ENCODE assay signal across 9 mouse cellular contexts in the genomic region with DNA sequence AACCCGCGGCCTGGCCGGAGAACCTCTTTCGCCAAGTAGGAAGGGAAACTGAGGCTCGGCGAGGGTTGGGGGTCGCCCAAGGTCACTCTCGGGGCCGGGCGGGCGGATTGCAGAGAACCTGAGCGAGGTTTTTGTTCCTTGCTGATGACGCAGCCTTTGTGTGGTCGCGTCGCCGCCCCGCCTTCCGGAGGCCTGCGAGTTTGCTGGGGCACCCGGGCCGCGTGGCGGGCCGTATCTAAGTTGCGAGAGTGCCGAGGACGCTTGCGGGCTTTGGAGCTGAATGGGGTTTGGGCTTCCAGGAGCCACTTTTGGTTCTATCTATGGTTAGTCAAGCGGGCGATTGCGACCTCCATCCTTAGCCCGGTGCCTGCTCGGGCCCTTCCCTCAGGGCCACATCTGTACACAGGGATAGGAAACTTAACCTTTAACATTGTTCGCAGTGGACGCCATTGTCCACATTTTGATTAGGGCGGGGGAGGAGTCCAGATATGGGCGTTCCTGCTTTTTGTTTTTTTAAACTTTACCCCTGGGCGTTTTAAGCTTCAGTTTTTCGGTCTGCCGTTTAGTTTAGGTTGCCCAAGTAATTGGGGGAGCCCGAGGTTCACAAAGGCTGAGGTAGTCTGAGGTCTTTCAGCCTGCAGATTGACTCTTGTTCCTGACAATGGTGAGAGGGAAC. TPM values are rescaled to one million over a fixed set of nuclear protein-coding genes. Genes with fewer than 3 reads are reported as not detected.
A peak's percentile ranks its signal among the peaks of the same experiment; 100 is the strongest.
DNase-seq lines count a peak whose midpoint lies in the region; ATAC-seq and TF ChIP-seq lines count a peak whose summit lies in the region.
"Had no signal": no experiment of that assay in that cellular context is flagged by ENCODE, and none has a peak within 500 bp of the region (broad histone marks: within the 10 kb centered on the region; RNA-seq: fewer than 3 reads in every experiment).

No protein-coding gene starts in this region.

- H3K9me3 ChIP-seq in embryonic facial prominence, embryonic 12.5 days: no peaks in the 10 kb centered on the region
- no peaks in the 10 kb centered on the region for H3K9me3 ChIP-seq in heart, embryonic 14.5 days (ENCODE audit: control insufficient read depth, low read length)
- no peaks in the 10 kb centered on the region for H3K9me3 ChIP-seq in kidney, embryonic 16.5 days (ENCODE audit: low read length)
- no peaks in the 10 kb centered on the region for H3K9me3 ChIP-seq in lung, embryonic 14.5 days (ENCODE audit: low read depth, low read length)
- H3K9me3 ChIP-seq in neural tube, embryonic 14.5 days (ENCODE audit: control insufficient read depth, low read length): no peaks in the 10 kb centered on the region

- H3ac ChIP-seq in C2C12 (ENCODE audit: control insufficient read depth, insufficient read length, low read depth): peak overlapping the region; percentile 95

- peaks cover 16% of the 10 kb centered on the region for H3K36me3 ChIP-seq in C2C12 (ENCODE audit: control insufficient read depth, insufficient read depth)
- no peaks in the 10 kb centered on the region for H3K36me3 ChIP-seq in embryonic facial prominence, embryonic 12.5 days
- H3K36me3 ChIP-seq in heart, embryonic 14.5 days (ENCODE audit: control insufficient read depth, insufficient read depth, low read length): peaks cover 5% of the 10 kb centered on the region
- 0 out of 2 replicates have a peak, but pooled peaks cover 3% of the 10 kb centered on the region for H3K36me3 ChIP-seq in kidney, embryonic 16.5 days (ENCODE audit: insufficient read depth, low read length)
- no peaks in the 10 kb centered on the region for H3K36me3 ChIP-seq in lung, embryonic 14.5 days (ENCODE audit: insufficient read depth)
- H3K36me3 ChIP-seq in neural tube, embryonic 14.5 days (ENCODE audit: control insufficient read depth, insufficient read depth, low read length): no peaks in the 10 kb centered on the region

- peak overlapping the region; percentile 99 for H3K9ac ChIP-seq in embryonic facial prominence, embryonic 12.5 days
- H3K9ac ChIP-seq in heart, embryonic 14.5 days (ENCODE audit: low read length): peak overlapping the region; percentile 93
- H3K9ac ChIP-seq in kidney, embryonic 16.5 days (replicated peaks; ENCODE audit: low read length): peak overlapping the region; percentile 98
- peak overlapping the region; percentile 99 for H3K9ac ChIP-seq in lung, embryonic 14.5 days
- peak overlapping the region; percentile 96 for H3K9ac ChIP-seq in neural tube, embryonic 14.5 days (replicated peaks; ENCODE audit: low read depth, low read length)

- 0 out of 2 replicates have a peak, but pooled peaks have one; percentile 8 for ATAC-seq in embryonic facial prominence, embryonic 12.5 days (ENCODE audit: insufficient number of reproducible peaks, insufficient read depth, low FRiP score, low TSS enrichment)
- no peak for ATAC-seq in heart, embryonic 14.5 days (ENCODE audit: insufficient number of reproducible peaks, insufficient read depth, low FRiP score, low read depth)
- peak; percentile 36 for ATAC-seq in kidney, embryonic 16.5 days (ENCODE audit: low FRiP score, low TSS enrichment)
- peak; percentile 53 for ATAC-seq in lung, embryonic 14.5 days (ENCODE audit: insufficient read depth)
- ATAC-seq in neural tube, embryonic 14.5 days (ENCODE audit: low read depth): peak; percentile 19

- peaks cover 60% of the 10 kb centered on the region for H3K79me3 ChIP-seq in C2C12 (ENCODE audit: low read depth)

- no peaks in the 10 kb centered on the region for H3K27me3 ChIP-seq in C2C12 (ENCODE audit: control insufficient read depth, insufficient read depth, insufficient read length)
- no peaks in the 10 kb centered on the region for H3K27me3 ChIP-seq in embryonic facial prominence, embryonic 12.5 days
- H3K27me3 ChIP-seq in heart, embryonic 14.5 days (ENCODE audit: control insufficient read depth, insufficient read depth, low read length): no peaks in the 10 kb centered on the region
- no peaks in the 10 kb centered on the region for H3K27me3 ChIP-seq in kidney, embryonic 16.5 days (ENCODE audit: insufficient read depth, low read length)
- no peaks in the 10 kb centered on the region for H3K27me3 ChIP-seq in lung, embryonic 14.5 days (ENCODE audit: insufficient read depth, low read length)
- H3K27me3 ChIP-seq in neural tube, embryonic 14.5 days (ENCODE audit: control insufficient read depth, insufficient read depth, low read length): no peaks in the 10 kb centered on the region

- DNase-seq in adrenal gland, adult 18-20 months (ENCODE audit: low spot score in 2 of 2): peak; percentile 59 to 60
- DNase-seq in lung, embryonic 14.5 days: peak; percentile 79
- DNase-seq in testis, postnatal 14 days (ENCODE audit: low spot score): peak; percentile 80

- H3K79me2 ChIP-seq in C2C12 (ENCODE audit: control insufficient read depth, insufficient read depth): peaks cover 71% of the 10 kb centered on the region

- H3K4me1 ChIP-seq in embryonic facial prominence, embryonic 12.5 days: peaks cover 13% of the 10 kb centered on the region
- H3K4me1 ChIP-seq in heart, embryonic 14.5 days (ENCODE audit: control insufficient read depth in 2 of 2, insufficient read depth in 2 of 2, low read length in 2 of 2): peaks cover 0 to 22% of the 10 kb centered on the region in 2 experiments; a peak in 3 of 4 replicates
- H3K4me1 ChIP-seq in kidney, embryonic 16.5 days (ENCODE audit: insufficient read depth, low read length): peaks cover 23% of the 10 kb centered on the region
- peaks cover 7% of the 10 kb centered on the region; the same call in 1 of the 2 replicates for H3K4me1 ChIP-seq in lung, embryonic 14.5 days (ENCODE audit: insufficient read depth)
- H3K4me1 ChIP-seq in neural tube, embryonic 14.5 days (ENCODE audit: control insufficient read depth, insufficient read depth, low read length): peaks cover 17% of the 10 kb centered on the region

- H3K4me2 ChIP-seq in embryonic facial prominence, embryonic 12.5 days (replicated peaks): peak overlapping the region; percentile 80
- H3K4me2 ChIP-seq in heart, embryonic 14.5 days (ENCODE audit: low read length): peak overlapping the region; percentile 84
- H3K4me2 ChIP-seq in kidney, embryonic 16.5 days (replicated peaks; ENCODE audit: low read depth, low read length): peak overlapping the region; percentile 91
- H3K4me2 ChIP-seq in lung, embryonic 14.5 days: peak overlapping the region; percentile 92
- peak overlapping the region; percentile 96 for H3K4me2 ChIP-seq in neural tube, embryonic 14.5 days (ENCODE audit: low read depth, low read length)

- TF ChIP-seq CTCF in C2C12 (IDR thresholded peaks at IDR 0.05; ENCODE audit: control insufficient read depth, insufficient read depth, insufficient read length): no peak
- no peak for TF ChIP-seq CTCF in lung, embryonic 14.5 days (IDR thresholded peaks at IDR 0.05; ENCODE audit: low read depth)

- under 1% methylated on average over 42 of the region's 42 CpGs for WGBS in embryonic facial prominence, embryonic 12.5 days
- under 1% methylated on average over 42 of the region's 42 CpGs for WGBS in heart, embryonic 14.5 days
- WGBS in kidney, embryonic 16.5 days: under 1% methylated on average over 42 of the region's 42 CpGs
- whole genome bisulfite sequencing in lung, embryonic 14.5 days: under 1% methylated on average over 42 of the region's 42 CpGs
- WGBS in neural tube, embryonic 14.5 days: under 1% methylated on average over 42 of the region's 42 CpGs

- peak overlapping the region; percentile 65 for H3K4me3 ChIP-seq in C2C12 (ENCODE audit: insufficient read depth, poor library complexity, severe bottlenecking)
- peak overlapping the region; percentile 99 for H3K4me3 ChIP-seq in embryonic facial prominence, embryonic 12.5 days
- peak overlapping the region; percentile 94 to 96 for H3K4me3 ChIP-seq in heart, embryonic 14.5 days (ENCODE audit: control insufficient read depth in 1 of 2, insufficient read depth in 1 of 2, low read depth in 1 of 2, low read length in 2 of 2)
- H3K4me3 ChIP-seq in kidney, embryonic 16.5 days (ENCODE audit: low read length): peak overlapping the region; percentile 98
- H3K4me3 ChIP-seq in lung, embryonic 14.5 days (ENCODE audit: low read depth, low read length): peak overlapping the region; percentile 99
- peak overlapping the region; percentile 94 for H3K4me3 ChIP-seq in neural tube, embryonic 14.5 days (ENCODE audit: low read depth, low read length)

- peak overlapping the region; percentile 96 for H3K27ac ChIP-seq in embryonic facial prominence, embryonic 12.5 days
- peak overlapping the region; percentile 81 to 96 for H3K27ac ChIP-seq in heart, embryonic 14.5 days (replicated peaks in 1 of 2; ENCODE audit: control insufficient read depth in 1 of 2, insufficient read depth in 1 of 2, low read depth in 2 of 2, low read length in 2 of 2)
- peak overlapping the region; percentile 98 for H3K27ac ChIP-seq in kidney, embryonic 16.5 days (ENCODE audit: low read length)
- H3K27ac ChIP-seq in lung, embryonic 14.5 days (ENCODE audit: low read depth): peak overlapping the region; percentile 99
- peak overlapping the region; percentile 92 for H3K27ac ChIP-seq in neural tube, embryonic 14.5 days (ENCODE audit: low read depth, low read length)

RNA-seq across cellular contexts. Expression of gene Rnf4, which starts 0.8 kb away (rescaled TPM):
- polyA plus RNA-seq in C2C12 (2012; fragmentation: generic; extraction: Trizol): 67.1 TPM
- total RNA-seq in adrenal gland, adult 18-20 months (2021): 100 to 1,000 TPM; 101 to 105 TPM
- polyA plus RNA-seq in embryonic facial prominence, embryonic 12.5 days (2016; fragmentation: Nextera tagmentation; extraction: Ambion mirVana): 170 and 179 TPM in 2 replicates
- polyA plus RNA-seq in heart, embryonic 14.5 days (2014; fragmentation: Nextera tagmentation; extraction: Ambion mirVana): 116 and 120 TPM in 2 replicates
- 192 and 196 TPM in 2 replicates for polyA plus RNA-seq in kidney, embryonic 16.5 days (2015; fragmentation: Nextera tagmentation; extraction: Ambion mirVana)
- 196 and 198 TPM in 2 replicates for polyA plus RNA-seq in lung, embryonic 14.5 days (2014; fragmentation: Nextera tagmentation; extraction: Ambion mirVana)
- polyA plus RNA-seq in neural tube, embryonic 14.5 days (2014; fragmentation: Nextera tagmentation; extraction: Ambion mirVana): 142 and 146 TPM in 2 replicates

RNA-seq across cellular contexts. Expression of gene Fam193a, which starts 32.8 kb away (rescaled TPM):
- polyA plus RNA-seq in C2C12 (2012; fragmentation: generic; extraction: Trizol): 11.4 TPM
- total RNA-seq in adrenal gland, adult 18-20 months (2021): 10 to 100 TPM; 28.9 to 29.5 TPM
- 15.8 and 15.9 TPM in 2 replicates for polyA plus RNA-seq in embryonic facial prominence, embryonic 12.5 days (2016; fragmentation: Nextera tagmentation; extraction: Ambion mirVana)
- polyA plus RNA-seq in heart, embryonic 14.5 days (2014; fragmentation: Nextera tagmentation; extraction: Ambion mirVana): 10.3 and 10.6 TPM in 2 replicates
- polyA plus RNA-seq in kidney, embryonic 16.5 days (2015; fragmentation: Nextera tagmentation; extraction: Ambion mirVana): 10.1 and 11.4 TPM in 2 replicates
- 14.9 and 15.4 TPM in 2 replicates for polyA plus RNA-seq in lung, embryonic 14.5 days (2014; fragmentation: Nextera tagmentation; extraction: Ambion mirVana)
- 20.5 and 24.1 TPM in 2 replicates for polyA plus RNA-seq in neural tube, embryonic 14.5 days (2014; fragmentation: Nextera tagmentation; extraction: Ambion mirVana)

RNA-seq across cellular contexts. Expression of gene Cfap99, which starts 48.5 kb away (rescaled TPM):
- not detected for polyA plus RNA-seq in C2C12 (2012; fragmentation: generic; extraction: Trizol)
- not detected for total RNA-seq in adrenal gland, adult 18-20 months (2021)
- polyA plus RNA-seq in embryonic facial prominence, embryonic 12.5 days (2016; fragmentation: Nextera tagmentation; extraction: Ambion mirVana): not detected in 2 replicates
- polyA plus RNA-seq in heart, embryonic 14.5 days (2014; fragmentation: Nextera tagmentation; extraction: Ambion mirVana): 0.09 TPM in 1 of 2 replicates, not detected in the other
- not detected in 2 replicates for polyA plus RNA-seq in kidney, embryonic 16.5 days (2015; fragmentation: Nextera tagmentation; extraction: Ambion mirVana)
- polyA plus RNA-seq in lung, embryonic 14.5 days (2014; fragmentation: Nextera tagmentation; extraction: Ambion mirVana): not detected in 2 replicates
- 0.09 and 0.12 TPM in 2 replicates for polyA plus RNA-seq in neural tube, embryonic 14.5 days (2014; fragmentation: Nextera tagmentation; extraction: Ambion mirVana)
- total RNA-seq: gastrocnemius, adult 8-10 months had no signal

RNA-seq across cellular contexts. Expression of gene Zfyve28, which starts 48.7 kb away (rescaled TPM):
- 0.09 TPM for polyA plus RNA-seq in C2C12 (2012; fragmentation: generic; extraction: Trizol)
- total RNA-seq in adrenal gland, adult 18-20 months (2021): 1 to 10 TPM in 1 of 2 experiments, under 1 TPM in 1; 0.53 to 1.0 TPM
- 1.5 and 2.4 TPM in 2 replicates for polyA plus RNA-seq in embryonic facial prominence, embryonic 12.5 days (2016; fragmentation: Nextera tagmentation; extraction: Ambion mirVana)
- 0.32 and 0.42 TPM in 2 replicates for polyA plus RNA-seq in heart, embryonic 14.5 days (2014; fragmentation: Nextera tagmentation; extraction: Ambion mirVana)
- polyA plus RNA-seq in kidney, embryonic 16.5 days (2015; fragmentation: Nextera tagmentation; extraction: Ambion mirVana): 0.21 and 0.34 TPM in 2 replicates
- polyA plus RNA-seq in lung, embryonic 14.5 days (2014; fragmentation: Nextera tagmentation; extraction: Ambion mirVana): 0.21 and 0.38 TPM in 2 replicates
- polyA plus RNA-seq in neural tube, embryonic 14.5 days (2014; fragmentation: Nextera tagmentation; extraction: Ambion mirVana): 4.5 and 5.9 TPM in 2 replicates
